Mouse (Mus musculus) lung, adult 2 months (tissue): ENCODE data around the gene Tenm2. TPM values are rescaled to one million over a fixed set of nuclear protein-coding genes. Genes with fewer than 3 reads are reported as not detected.

Experiments used
- DNase-seq: peaks from one replicate; pipeline ENCODE4 v3.0.0; 2022
- H3K4me1 ChIP-seq: fragments of 200-500 bp; 2 replicates; pipeline ENCODE4 v1.6.1; 2011; ENCODE audit warnings: low read length; ENCODE audit not compliant: control insufficient read depth, insufficient read depth
- H3K4me3 ChIP-seq: fragments of 200-500 bp; replicated peaks from 2 replicates; pipeline ENCODE3; 2011; ENCODE audit warnings: low read depth, mild to moderate bottlenecking, control low read depth, low read length; ENCODE audit errors: extremely low read depth
- CTCF ChIP-seq: fragments of 200-500 bp; IDR thresholded peaks from 2 replicates; pipeline ENCODE4 v1.5.1; 2011; ENCODE audit warnings: mild to moderate bottlenecking, low read length, control low read depth; ENCODE audit not compliant: insufficient read depth
- POLR2A ChIP-seq: fragments of 200-500 bp; IDR thresholded peaks from 2 replicates; pipeline ENCODE4 v1.6.1; 2011; ENCODE audit warnings: low read depth, mild to moderate bottlenecking, control low read depth, low read length, borderline replicate concordance; ENCODE audit errors: extremely low read depth
- WGBS: fragments of 180-500 bp; shearing (Covaris S2); methylation state at CpG from one replicate; pipeline ENCODE4 v1.1.7; 2018; 5-methylcytosine and 5-hydroxymethylcytosine counted together
- polyA plus RNA-seq: library from polyadenylated mRNA; depleted of rRNA; stranded (reverse); fragments of >200 nt; gene quantifications from 2 replicates; pipeline ENCODE4 v1.2.3, GENCODE M21; 2012

The Tenm2 gene
- polyA plus RNA-seq, 1 experiment = 0.36 TPM

DNA sequence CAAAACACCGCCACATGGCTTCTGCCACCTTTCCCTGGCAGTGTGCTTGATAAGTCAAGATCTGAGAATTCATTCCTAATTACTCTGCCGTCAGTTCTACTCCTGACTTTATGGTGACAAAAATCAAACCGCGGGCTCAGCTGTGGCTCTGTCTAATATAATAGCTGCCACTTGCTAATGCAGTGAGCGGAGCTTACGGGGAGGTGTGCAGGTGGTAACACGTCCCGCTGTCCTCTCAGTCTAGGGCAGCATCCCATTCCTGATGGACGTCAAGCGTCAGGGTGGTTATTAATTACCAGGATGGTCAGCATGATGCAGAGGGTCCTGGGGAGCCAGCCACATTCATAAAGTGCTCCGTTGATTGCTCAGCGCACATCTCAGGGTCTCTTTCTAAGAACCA is 903.5 kb downstream of the Tenm2 start:
- no peak overlapping the region for H3K4me3 ChIP-seq
- WGBS = 62% methylated on average over 12 of the region's 12 CpGs
- H3K4me1 ChIP-seq = no peaks in the 10 kb centered on the region
- no peak for DNase-seq
- TF ChIP-seq POLR2A (no peak), CTCF (no peak)

DNA sequence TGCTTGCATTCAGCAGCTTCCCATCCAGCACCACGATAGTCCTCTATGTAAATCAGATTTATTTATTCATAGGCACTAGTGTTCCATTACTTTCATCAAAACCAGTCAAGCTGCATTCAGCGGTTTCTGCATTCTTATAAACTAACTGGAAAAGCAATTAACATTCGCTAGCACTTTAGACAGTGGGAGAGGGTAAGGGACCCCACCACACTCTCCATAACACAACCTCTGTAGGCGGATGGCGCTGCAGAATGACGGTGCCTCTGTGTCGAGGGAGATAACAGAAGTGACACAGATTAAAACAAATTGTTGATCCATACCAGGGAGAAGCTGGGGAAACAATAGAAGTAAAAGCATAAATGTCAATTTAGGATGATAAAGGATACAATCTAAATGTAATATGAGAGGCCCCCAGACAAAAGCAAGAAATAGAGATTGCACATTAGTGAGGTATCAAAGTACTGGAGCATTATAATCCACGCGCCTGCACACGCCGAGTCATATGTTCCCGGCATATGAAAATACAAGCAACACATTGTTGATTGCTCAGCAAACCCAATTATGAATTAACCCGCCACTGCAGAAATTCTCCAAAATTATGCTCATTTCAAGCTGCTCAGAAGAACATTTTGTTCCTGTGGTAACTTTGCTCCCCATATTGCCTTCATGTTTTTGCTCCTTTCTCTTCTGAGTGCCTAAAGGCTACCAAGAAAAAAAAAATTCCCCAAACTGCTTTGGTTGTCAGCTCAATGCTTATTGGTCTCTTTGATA is 904.2 kb downstream of the Tenm2 start:
- 59% methylated on average over 13 of the region's 13 CpGs for WGBS
- no peak for DNase-seq
- TF ChIP-seq POLR2A = no peak
- TF ChIP-seq CTCF = no peak
- no peaks in the 10 kb centered on the region for H3K4me1 ChIP-seq
- no peak overlapping the region for H3K4me3 ChIP-seq

DNA sequence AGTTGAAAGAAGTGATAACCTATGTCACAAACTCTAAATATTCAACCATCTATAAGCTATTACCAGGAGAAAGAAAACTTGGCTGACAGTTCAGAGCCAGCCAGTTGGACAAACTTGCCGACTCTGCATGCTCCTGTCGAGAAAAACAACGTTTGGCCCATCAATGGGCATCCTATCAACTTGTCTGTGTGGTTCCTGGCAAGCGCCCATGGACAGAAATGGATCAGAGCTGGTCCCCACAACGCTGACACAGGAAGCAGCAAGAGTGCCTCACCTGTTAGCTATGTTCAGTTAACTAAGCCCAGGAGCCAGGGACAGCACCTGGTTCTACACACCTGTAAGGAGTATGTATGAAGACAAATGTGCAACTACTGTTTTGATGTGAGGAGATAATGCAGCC is 908.5 kb downstream of the Tenm2 start:
- 52% methylated on average over 5 of the region's 5 CpGs for WGBS
- H3K4me3 ChIP-seq = no peak overlapping the region
- H3K4me1 ChIP-seq = no peaks in the 10 kb centered on the region
- no peak for TF ChIP-seq POLR2A
- no peak for DNase-seq

DNA sequence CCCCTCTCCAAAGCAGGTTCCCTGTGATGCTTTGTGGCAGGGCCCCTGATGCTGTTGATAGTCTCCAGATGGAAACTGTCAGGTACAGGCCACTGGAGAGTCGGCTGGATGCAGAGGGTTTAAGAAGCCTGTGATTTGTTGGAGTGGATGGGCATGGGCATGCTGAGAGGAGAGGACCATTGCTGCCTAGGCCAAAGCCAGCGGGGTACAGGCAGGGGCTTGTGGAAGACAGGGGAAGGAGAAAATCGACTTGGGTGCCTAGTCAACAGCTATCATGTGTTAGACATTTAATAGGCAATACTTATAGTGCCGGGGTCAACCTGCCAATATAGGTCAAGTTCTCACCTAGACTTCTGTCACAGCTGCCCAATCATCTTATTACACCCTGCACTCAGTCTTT is 926.4 kb downstream of the Tenm2 start:
- TF ChIP-seq POLR2A (no peak), CTCF (no peak)

DNA sequence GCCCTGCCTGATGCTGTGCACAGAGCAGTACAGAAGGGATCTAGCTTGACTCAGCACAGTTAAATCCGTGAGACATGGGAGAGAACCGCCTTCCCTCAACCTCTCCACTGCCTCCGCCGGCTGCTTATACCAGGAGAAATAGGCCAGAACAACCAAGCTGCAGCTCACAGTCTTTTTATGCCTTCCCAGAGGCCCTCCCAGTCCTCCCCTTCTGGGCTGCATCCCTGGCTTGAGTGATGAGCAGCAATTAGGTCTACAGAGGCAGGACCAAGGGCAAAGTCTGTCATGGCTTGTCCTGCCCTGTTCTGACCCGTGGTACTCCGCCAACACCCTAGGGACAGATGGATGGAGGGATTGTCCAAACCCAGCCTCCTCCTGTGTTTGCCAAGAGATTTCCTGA is 928.5 kb downstream of the Tenm2 start:
- WGBS = 89% methylated on average over 6 of the region's 6 CpGs
- DNase-seq = no peak
- Histone ChIP-seq H3K4me1 (no peaks in the 10 kb centered on the region), H3K4me3 (no peak overlapping the region)
- no peak for TF ChIP-seq CTCF

More for the DNA sequence above, 926.4 kb downstream of the Tenm2 start:
- H3K4me1 ChIP-seq = no peaks in the 10 kb centered on the region
- DNase-seq = no peak
- no peak overlapping the region for H3K4me3 ChIP-seq
- 58% methylated on average over 4 of the region's 4 CpGs for WGBS

DNA sequence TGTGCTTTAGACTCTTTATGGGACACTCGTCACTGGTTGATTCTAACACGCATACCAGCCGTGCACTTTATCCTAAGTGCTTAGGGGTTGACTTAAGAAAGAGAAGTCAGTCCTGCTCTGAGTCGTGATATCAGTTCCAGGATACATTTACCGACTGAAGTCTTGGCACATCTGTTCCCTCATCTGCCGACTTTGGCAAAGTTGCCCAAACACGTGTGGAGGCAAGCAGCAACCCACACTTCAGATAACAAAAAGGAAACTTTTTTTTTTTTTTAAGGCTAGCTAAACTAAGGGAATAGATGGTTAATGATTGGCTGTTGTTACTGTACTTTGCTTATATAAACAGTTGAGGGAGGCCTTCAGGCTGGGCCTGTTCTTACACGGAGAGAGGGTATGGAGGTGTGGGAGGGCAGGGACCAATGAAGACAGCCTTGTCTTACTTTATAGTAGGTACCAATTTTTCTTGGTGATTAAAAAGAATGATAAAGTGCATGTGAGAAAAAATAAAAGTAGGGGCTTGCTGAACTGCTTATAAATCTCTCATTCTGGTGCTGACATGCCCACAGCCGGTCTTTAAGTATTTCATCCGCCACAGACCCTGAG is 930.3 kb downstream of the Tenm2 start:
- TF ChIP-seq POLR2A = no peak
- Histone ChIP-seq H3K4me3 (no peak overlapping the region), H3K4me1 (no peaks in the 10 kb centered on the region; the same call in 1 of the 2 replicates)
- DNase-seq = no peak
- 64% methylated on average over 10 of the region's 10 CpGs for WGBS

DNA sequence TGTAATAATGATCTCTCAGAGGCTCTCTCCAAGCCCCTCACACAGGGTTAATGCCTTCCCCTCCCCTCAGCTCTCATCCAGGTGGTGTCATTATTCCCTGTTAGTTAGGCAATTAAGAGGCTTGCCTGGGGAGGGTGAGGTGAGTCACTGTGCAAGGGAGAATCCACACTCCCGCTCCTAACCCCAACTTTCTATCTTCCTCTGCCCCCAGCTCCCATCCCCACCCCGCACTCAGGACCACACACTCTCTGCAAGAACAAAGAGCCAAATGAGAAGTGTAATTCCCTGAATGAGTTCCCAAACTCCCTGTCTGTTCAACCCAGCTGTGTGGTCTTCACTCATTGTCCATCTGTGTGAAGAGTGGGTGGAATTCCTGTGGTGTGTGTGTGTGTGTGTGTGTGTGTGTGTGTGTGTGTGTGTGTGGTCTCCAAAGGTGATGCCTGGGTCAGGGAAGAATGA is 932.8 kb downstream of the Tenm2 start:
- 69% methylated on average over 2 of the region's 2 CpGs for WGBS
- DNase-seq = no peak
- no peaks in the 10 kb centered on the region; the same call in 1 of the 2 replicates for H3K4me1 ChIP-seq
- no peak overlapping the region for H3K4me3 ChIP-seq
- TF ChIP-seq POLR2A (no peak), CTCF (no peak)

DNA sequence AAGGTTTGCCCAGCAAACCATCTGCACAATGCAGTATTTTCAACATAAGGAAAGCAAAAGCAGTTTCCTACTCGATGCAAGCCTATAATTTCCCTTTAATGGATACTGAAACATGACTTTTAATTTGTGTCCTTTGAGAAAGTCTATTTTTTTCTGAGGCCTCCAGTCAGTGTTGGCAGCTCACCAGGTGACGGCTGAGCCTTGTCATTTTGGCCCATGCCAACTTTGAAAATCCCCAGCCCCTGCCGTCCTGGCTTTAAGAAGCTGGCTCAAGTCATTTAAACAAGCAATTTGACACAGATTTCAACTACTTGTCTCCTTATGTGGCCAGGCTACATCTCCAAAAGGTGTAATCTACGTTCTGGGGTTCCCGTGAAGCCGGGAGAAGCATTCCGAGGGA is 933.7 kb downstream of the Tenm2 start:
- no peak for TF ChIP-seq POLR2A
- no peak for TF ChIP-seq CTCF
- Histone ChIP-seq H3K4me1 (no peaks in the 10 kb centered on the region; the same call in 1 of the 2 replicates), H3K4me3 (no peak overlapping the region)
- WGBS = 56% methylated on average over 7 of the region's 7 CpGs
- DNase-seq = no peak

DNA sequence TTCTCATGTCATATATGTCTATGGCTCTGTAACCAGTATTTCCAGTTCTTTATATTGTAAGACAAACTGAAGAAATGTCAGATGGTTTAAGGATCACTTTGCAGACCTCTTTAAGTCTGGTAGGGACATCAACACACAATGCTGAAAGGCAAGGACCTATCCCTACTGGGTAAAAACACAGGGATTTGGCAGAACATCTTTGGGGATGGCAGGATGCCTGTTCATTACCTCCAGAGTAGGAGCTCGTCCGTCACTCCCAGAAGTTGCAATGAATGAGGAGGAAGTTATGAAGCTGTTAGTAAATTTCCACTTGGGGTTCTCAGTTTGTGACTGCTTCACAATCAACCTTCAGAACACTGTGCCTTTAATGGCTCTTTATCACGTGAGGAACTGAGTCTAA is 939.2 kb downstream of the Tenm2 start:
- Histone ChIP-seq H3K4me3 (no peak overlapping the region), H3K4me1 (no peaks in the 10 kb centered on the region)
- TF ChIP-seq POLR2A (no peak), CTCF (no peak)
- no peak for DNase-seq
- 45% methylated on average over 3 of the region's 3 CpGs for WGBS

DNA sequence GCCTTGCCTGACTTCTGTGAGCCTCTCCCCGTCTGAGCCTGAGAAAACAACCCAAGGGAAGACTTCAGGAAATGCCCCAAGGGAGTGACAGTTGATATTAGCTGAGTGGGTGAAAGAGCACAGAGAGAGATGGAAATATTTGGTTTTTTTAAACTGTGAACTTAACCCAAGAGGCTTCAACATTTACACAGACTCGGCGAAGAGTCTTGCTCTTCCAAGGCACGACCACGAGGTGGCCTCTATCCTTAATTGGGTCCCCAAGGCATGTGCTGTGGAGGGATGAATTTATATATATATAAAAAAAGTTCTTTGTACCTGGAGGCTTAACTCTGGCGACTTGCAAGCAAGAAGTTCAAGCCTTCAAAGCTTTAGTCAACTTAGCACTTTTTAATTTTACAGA is 943.6 kb downstream of the Tenm2 start:
- Histone ChIP-seq H3K4me1 (no peaks in the 10 kb centered on the region), H3K4me3 (no peak overlapping the region)
- 34% methylated on average over 6 of the region's 6 CpGs for WGBS
- DNase-seq = no peak
- TF ChIP-seq POLR2A (no peak), CTCF (no peak)

DNA sequence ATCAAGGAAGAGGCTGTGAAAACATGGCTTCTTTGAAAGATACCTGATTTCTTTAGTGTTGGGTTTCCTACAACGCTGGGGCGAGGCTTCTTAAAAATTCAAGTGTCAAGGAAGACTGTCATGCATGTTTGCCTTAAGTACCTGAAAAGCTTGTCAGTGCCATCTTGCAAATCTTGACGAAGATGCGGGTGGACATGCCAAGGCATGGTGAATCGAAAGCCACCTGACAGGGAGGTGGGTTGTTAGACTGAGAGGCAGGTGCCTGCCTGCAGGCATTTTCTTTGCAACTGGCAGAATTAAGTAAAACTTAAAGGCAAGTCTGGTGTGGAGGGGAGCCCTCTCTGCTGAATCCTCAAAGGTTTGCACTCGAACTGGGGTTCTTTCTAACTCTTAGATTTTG is 949.5 kb downstream of the Tenm2 start:
- H3K4me1 ChIP-seq = no peaks in the 10 kb centered on the region
- no peak for DNase-seq
- no peak overlapping the region for H3K4me3 ChIP-seq
- 79% methylated on average over 6 of the region's 6 CpGs for WGBS
- TF ChIP-seq POLR2A = no peak
- TF ChIP-seq CTCF = no peak
